Mouse (Mus musculus): ENCODE measurements at regions not wholly inside any gene's neighbourhood (a gene's known extent, or its start where the extent isn't known, plus 50 kb on each side); places are given as distances from the start of the nearest gene placed in this dataset.

GRCm38 (mm10) chr15:27207446-27207845 lies 259.0 kb upstream of the Ank start:
- TF ChIP-seq POLR2A (IDR thresholded peaks at IDR 0.05; ENCODE audit: low read depth, low read length) (no peak), CTCF (IDR thresholded peaks at IDR 0.05; ENCODE audit: borderline replicate concordance, insufficient read depth, low read length) (no peak)

Measured in embryonic fibroblast, embryonic 13.5 days (primary cell).